Mouse (Mus musculus) kidney, adult 10 weeks (tissue): Measurements from ENCODE around the gene Gde1. TPM values are rescaled to one million over a fixed set of nuclear protein-coding genes. Genes with fewer than 3 reads are reported as not detected.

Experiments used
- polyA plus RNA-seq: library from polyadenylated mRNA; stranded (reverse); fragments of 350-450 nt; fragmentation: Illumina TruSeq; extraction: RNeasy Lipid Tissue Mini Kit (QIAGEN cat#74804); gene quantifications from one replicate; pipeline ENCODE4 v1.2.3, GENCODE M21; 2014; ENCODE audit warnings: low read depth, low replicate concordance

Gene Gde1
- 271 TPM for polyA plus RNA-seq

DNA sequence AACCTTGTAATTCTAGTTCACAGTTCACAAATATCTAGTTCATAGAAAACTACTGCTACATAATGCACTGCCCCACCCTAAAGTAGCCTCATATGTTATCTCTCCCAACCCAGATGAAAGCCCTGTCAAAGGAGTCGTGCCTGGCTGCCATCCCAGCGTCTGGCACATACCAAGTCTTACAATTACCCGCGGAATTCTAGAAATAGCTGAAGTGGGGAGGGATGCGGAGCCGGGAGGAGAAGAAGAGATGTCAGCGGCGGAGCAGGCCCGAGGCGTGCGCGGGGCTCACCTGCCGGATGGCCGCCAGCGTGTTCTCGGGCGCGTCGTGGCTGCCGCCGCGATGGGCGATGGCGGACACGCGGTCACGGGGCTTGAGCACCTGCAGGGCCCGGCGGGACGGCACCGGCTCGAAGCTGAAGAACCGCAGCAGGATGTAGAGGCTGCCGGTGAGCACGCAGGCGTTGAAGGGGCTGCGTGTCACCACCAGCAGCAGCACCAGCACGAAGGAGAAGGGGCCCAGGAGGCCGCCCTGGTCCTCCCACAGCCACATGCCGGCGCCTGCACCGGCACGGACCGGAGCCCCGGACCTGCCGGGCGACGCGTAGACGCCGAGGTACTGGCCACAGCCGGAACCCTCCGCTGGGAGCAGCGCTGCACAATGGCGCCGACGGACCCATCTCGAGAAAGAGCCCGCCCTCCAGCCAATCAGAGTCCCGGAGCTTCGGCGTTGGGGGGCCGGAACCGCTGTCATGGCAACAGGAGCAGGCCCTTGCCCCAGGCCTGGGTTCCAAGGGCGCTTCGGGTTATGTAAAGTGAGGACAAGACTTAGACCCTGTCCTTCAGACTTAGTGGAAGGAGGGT lies at the start of gene Gde1:
TSS of gene Gde1 (minus strand) at position 678 of the 861 bp plus-strand sequence.

GRCm38 (mm10) chr7:118739975-118740531 lies 34.5 kb upstream of the Gde1 start, which contains the start of gene Vps35l:
TSS of gene Vps35l (plus strand) at chr7:118740226.

DNA sequence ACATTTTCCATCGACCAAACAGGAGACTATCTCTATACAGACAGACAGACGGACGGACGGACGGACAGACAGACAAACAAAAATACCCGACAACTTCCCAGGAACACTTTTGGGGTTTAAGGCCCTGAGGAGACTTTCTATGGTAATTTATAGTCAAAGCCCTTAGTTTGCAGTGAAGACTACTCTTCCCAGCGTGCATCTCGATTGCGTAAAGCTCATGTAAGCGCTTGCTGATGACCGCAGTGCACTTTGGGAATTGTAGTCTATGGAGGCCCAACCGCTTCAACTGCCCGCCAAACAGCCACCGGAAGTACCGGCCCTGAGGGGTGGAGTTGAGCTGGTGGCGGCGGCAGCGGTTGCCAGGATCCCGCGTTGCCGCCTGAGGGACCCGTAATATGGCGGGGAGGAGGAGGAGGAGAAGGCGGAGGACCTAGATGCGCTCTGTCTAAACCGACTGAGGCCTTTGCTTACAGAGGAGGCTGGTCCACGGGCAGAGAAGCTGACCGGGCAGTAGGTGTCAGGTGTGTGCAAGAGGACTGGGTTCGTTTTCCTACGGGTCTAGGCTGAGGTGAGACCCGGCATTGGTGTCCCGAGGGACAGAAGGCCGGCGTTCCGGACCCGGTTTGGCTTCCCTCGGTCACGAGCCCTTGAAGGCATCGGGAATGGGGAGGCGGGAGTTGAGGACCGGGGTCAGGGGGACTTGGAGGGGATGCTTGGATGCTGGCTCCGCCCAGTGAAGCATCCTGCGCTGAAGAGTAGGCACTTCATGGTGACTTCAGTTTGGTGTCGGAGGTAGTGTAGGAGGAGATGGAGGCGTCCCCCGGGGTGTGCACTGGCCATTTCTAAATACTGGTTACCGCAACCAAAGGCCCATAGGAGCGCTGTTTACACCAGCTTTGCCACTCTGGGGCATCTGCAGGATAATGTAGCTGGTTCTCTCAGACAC lies 6.9 kb upstream of the Gde1 start, which contains the start of gene Ccp110:
TSS of gene Ccp110 (plus strand) at position 325 of the 946 bp plus-strand sequence.

Other genes starting within 250 kb of the Gde1 start
- 18.2 TPM for gene Itpripl2, start 213.8 kb downstream of the Gde1 start, polyA plus RNA-seq
- 14.8 TPM for gene Coq7, start 172.4 kb downstream of the Gde1 start, polyA plus RNA-seq
- gene Tmc7, start 121.0 kb downstream of the Gde1 start, polyA plus RNA-seq: 2.2 TPM
- 2.2 TPM for gene Tmc5, start 108.5 kb downstream of the Gde1 start, polyA plus RNA-seq
- gene Ccp110, start 6.8 kb upstream of the Gde1 start, polyA plus RNA-seq: 16.3 TPM
- gene Vps35l, start 34.4 kb upstream of the Gde1 start, polyA plus RNA-seq: 12.6 TPM
- gene Iqck, start 150.0 kb upstream of the Gde1 start, polyA plus RNA-seq: 0.93 TPM
- gene Knop1, start 150.5 kb upstream of the Gde1 start, polyA plus RNA-seq: 40.2 TPM